In genomic region chr6:65834013-65834412, GRCm38 (mm10) we compare ENCODE assay signal across 30 mouse cellular contexts. TPM values are rescaled to one million over a fixed set of nuclear protein-coding genes. Genes with fewer than 3 reads are reported as not detected.
DNase-seq lines count a peak whose midpoint lies in the region; ATAC-seq and TF ChIP-seq lines count a peak whose summit lies in the region.
"Had no signal": no experiment of that assay in that cellular context is flagged by ENCODE, and none has a peak within 500 bp of the region (broad histone marks: within the 10 kb centered on the region; RNA-seq: fewer than 3 reads in every experiment).

No protein-coding gene starts in this region.

- peaks cover 7% of the 10 kb centered on the region; the same call in 1 of the 2 replicates for H3K4me1 ChIP-seq in embryonic facial prominence, embryonic 12.5 days
- no peaks in the 10 kb centered on the region for H3K4me1 ChIP-seq in embryonic facial prominence, embryonic 10.5 days
- H3K4me1 ChIP-seq in embryonic facial prominence, embryonic 13.5 days = peaks cover 12% of the 10 kb centered on the region; the same call in 1 of the 2 replicates
- H3K4me1 ChIP-seq in embryonic fibroblast, embryonic 13.5 days (ENCODE audit: control insufficient read depth, insufficient read depth, low read length) = peaks cover 3% of the 10 kb centered on the region
- H3K4me1 ChIP-seq: forebrain, embryonic 12.5 days; forebrain, embryonic 15.5 days; heart, embryonic 12.5 days; heart, embryonic 15.5 days; hindbrain, embryonic 15.5 days had no signal

- H3K27me3 ChIP-seq in embryonic facial prominence, embryonic 12.5 days = no peaks in the 10 kb centered on the region
- H3K27me3 ChIP-seq in embryonic facial prominence, embryonic 10.5 days (replicated peaks; ENCODE audit: low read depth, poor library complexity, severe bottlenecking) = no peaks in the 10 kb centered on the region
- no peaks in the 10 kb centered on the region for H3K27me3 ChIP-seq in embryonic facial prominence, embryonic 13.5 days
- H3K27me3 ChIP-seq: CH12.LX; forebrain, embryonic 12.5 days; forebrain, embryonic 15.5 days; heart, embryonic 12.5 days; heart, embryonic 15.5 days; hindbrain, embryonic 12.5 days; hindbrain, embryonic 15.5 days had no signal

- peaks cover 11% of the 10 kb centered on the region for H3K36me3 ChIP-seq in embryonic facial prominence, embryonic 12.5 days
- H3K36me3 ChIP-seq in embryonic facial prominence, embryonic 10.5 days (replicated peaks) = peaks cover 42% of the 10 kb centered on the region
- peaks cover 12% of the 10 kb centered on the region for H3K36me3 ChIP-seq in embryonic facial prominence, embryonic 13.5 days
- H3K36me3 ChIP-seq: forebrain, embryonic 15.5 days; G1E; hindbrain, embryonic 15.5 days had no signal

- H3K9ac ChIP-seq in embryonic facial prominence, embryonic 12.5 days = no peak overlapping the region
- H3K9ac ChIP-seq in embryonic facial prominence, embryonic 13.5 days = no peak overlapping the region
- H3K9ac ChIP-seq: forebrain, embryonic 12.5 days; forebrain, embryonic 15.5 days; heart, embryonic 12.5 days; heart, embryonic 15.5 days; hindbrain, embryonic 12.5 days; hindbrain, embryonic 15.5 days had no signal

- no peak for ATAC-seq in embryonic facial prominence, embryonic 12.5 days (ENCODE audit: insufficient number of reproducible peaks, insufficient read depth, low FRiP score, low TSS enrichment)
- ATAC-seq in embryonic facial prominence, embryonic 13.5 days (ENCODE audit: insufficient number of reproducible peaks, insufficient read depth, low FRiP score, low TSS enrichment, low read depth) = no peak
- ATAC-seq: activated CD4-positive, CD25-positive, alpha-beta regulatory T cell, adult 4 months; forebrain, embryonic 15.5 days had no signal

- 0 out of 2 replicates have a peak, but pooled peaks cover 3% of the 10 kb centered on the region for H3K9me3 ChIP-seq in embryonic facial prominence, embryonic 12.5 days
- H3K9me3 ChIP-seq in embryonic facial prominence, embryonic 10.5 days = peaks cover 6% of the 10 kb centered on the region; the same call in 1 of the 2 replicates
- 0 out of 2 replicates have a peak, but pooled peaks cover 5% of the 10 kb centered on the region for H3K9me3 ChIP-seq in embryonic facial prominence, embryonic 13.5 days
- H3K9me3 ChIP-seq: forebrain, embryonic 15.5 days; G1E; hindbrain, embryonic 15.5 days had no signal

- 62% methylated on average over 4 of the region's 4 CpGs for WGBS in embryonic facial prominence, embryonic 12.5 days
- WGBS in embryonic facial prominence, embryonic 10.5 days = 83% methylated on average over 4 of the region's 4 CpGs
- 31% methylated on average over 4 of the region's 4 CpGs for WGBS in embryonic facial prominence, embryonic 13.5 days

- TF ChIP-seq POLR2A in embryonic fibroblast, embryonic 13.5 days (IDR thresholded peaks at IDR 0.05; ENCODE audit: low read depth, low read length) = no peak

- no peak for TF ChIP-seq CTCF in embryonic fibroblast, embryonic 13.5 days (IDR thresholded peaks at IDR 0.05; ENCODE audit: borderline replicate concordance, insufficient read depth, low read length)

- H3K4me2 ChIP-seq in embryonic facial prominence, embryonic 12.5 days (replicated peaks) = no peak overlapping the region
- no peak overlapping the region for H3K4me2 ChIP-seq in embryonic facial prominence, embryonic 13.5 days
- H3K4me2 ChIP-seq: forebrain, embryonic 12.5 days; forebrain, embryonic 15.5 days; heart, embryonic 12.5 days; heart, embryonic 15.5 days; hindbrain, embryonic 12.5 days; hindbrain, embryonic 15.5 days had no signal

- intact Hi-C loops in gastrocnemius, postnatal 36 days (cut with DNase I) = no loop called here

- H3K27ac ChIP-seq in embryonic facial prominence, embryonic 12.5 days = peak overlapping the region; percentile 54; the same call in 1 of the 2 replicates
- H3K27ac ChIP-seq in embryonic facial prominence, embryonic 10.5 days (replicated peaks) = no peak overlapping the region
- peak overlapping the region; percentile 28; the same call in 1 of the 2 replicates for H3K27ac ChIP-seq in embryonic facial prominence, embryonic 13.5 days
- H3K27ac ChIP-seq in embryonic fibroblast, embryonic 13.5 days (ENCODE audit: insufficient read depth, low read length) = peak overlapping the region; percentile 83
- H3K27ac ChIP-seq: forebrain, embryonic 12.5 days; forebrain, embryonic 15.5 days; heart, embryonic 15.5 days; hindbrain, embryonic 12.5 days; hindbrain, embryonic 15.5 days had no signal

- DNase-seq in embryonic facial prominence, embryonic 10.5 days (ENCODE audit: low spot score) = no peak
- DNase-seq in 3T3-L1 (ENCODE audit: low read depth, low spot score) = peak; percentile 72
- no peak for DNase-seq in kidney, adult 8-10 months
- DNase-seq in gastrocnemius, postnatal 36 days = no peak
- DNase-seq in spleen, postnatal 36 days (ENCODE audit: low spot score in 2 of 2) = no peak
- DNase-seq: adrenal gland, adult 8-10 months; adrenal gland, postnatal 25 days; B cell, adult 2 months; cerebellum, adult 11-12 months; cerebellum, adult 8-10 months; cerebellum, postnatal 10 days; cerebellum, postnatal 36 days; embryo, embryonic 11 days; gastrocnemius, postnatal 10 days; heart, adult 18-20 months; heart, postnatal 14 days; kidney, adult 11 months had no signal

- no peak overlapping the region for H3K4me3 ChIP-seq in embryonic facial prominence, embryonic 12.5 days
- no peak overlapping the region for H3K4me3 ChIP-seq in embryonic facial prominence, embryonic 10.5 days
- H3K4me3 ChIP-seq in embryonic facial prominence, embryonic 13.5 days = no peak overlapping the region
- H3K4me3 ChIP-seq in embryonic fibroblast, embryonic 13.5 days (ENCODE audit: insufficient read depth, low read length) = no peak overlapping the region
- H3K4me3 ChIP-seq: erythroblast, embryonic 14.5 days; forebrain, embryonic 12.5 days; forebrain, embryonic 15.5 days; heart, embryonic 12.5 days; heart, embryonic 15.5 days; hindbrain, embryonic 12.5 days; hindbrain, embryonic 15.5 days had no signal

RNA-seq across cellular contexts. Expression of gene Prdm5, which starts 55.2 kb away (rescaled TPM):
- 22.9 and 23.1 TPM in 2 replicates for polyA plus RNA-seq in embryonic facial prominence, embryonic 12.5 days (2016; fragmentation: Nextera tagmentation; extraction: Ambion mirVana)
- polyA plus RNA-seq in embryonic facial prominence, embryonic 10.5 days (2016; fragmentation: Nextera tagmentation; extraction: Ambion mirVana) = 20.8 and 22.2 TPM in 2 replicates
- polyA plus RNA-seq in embryonic facial prominence, embryonic 13.5 days (2015; fragmentation: Nextera tagmentation; extraction: Ambion mirVana) = 23.4 and 25.1 TPM in 2 replicates
- 27.8 and 37.6 TPM in 2 replicates for polyA plus RNA-seq in embryonic fibroblast, embryonic 13.5 days (2011; ENCODE audit: insufficient read length, low read depth, missing spikeins)
- total RNA-seq in gastrocnemius, postnatal 36 days (2021) = 1 to 10 TPM; 2.7 to 2.9 TPM
- total RNA-seq: CH12.LX had no signal
- polyA plus RNA-seq: erythroblast, embryonic 14.5 days; G1E had no signal
